Mouse (Mus musculus): ENCODE data around the gene Kcnma1.

Kcnma1 gene

DNA sequence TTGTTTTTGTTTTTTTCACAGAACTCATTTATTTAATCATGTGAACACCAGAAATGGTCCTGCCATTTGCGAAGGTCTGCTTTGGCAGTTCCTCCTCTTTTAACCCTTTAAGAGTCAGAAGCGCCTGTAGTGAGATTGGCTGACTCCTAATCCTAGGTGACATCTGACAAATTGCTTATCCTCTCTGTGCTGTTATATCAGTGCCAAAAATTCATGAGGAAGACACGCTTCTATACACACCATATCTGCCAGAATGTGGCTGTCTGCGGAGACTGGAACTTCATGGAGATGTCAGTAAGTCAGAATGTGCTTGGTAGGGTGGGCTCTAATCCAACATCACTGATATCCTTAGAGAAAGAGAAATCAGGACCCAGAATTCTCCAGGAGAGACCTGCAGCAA is 157.3 kb downstream of the Kcnma1 start:
- no peak for DNase-seq (ENCODE audit: low spot score)

GRCm38 (mm10) chr14:23854946-23855345 is 159.3 kb downstream of the Kcnma1 start:
- no peak for DNase-seq (ENCODE audit: low spot score)

DNA sequence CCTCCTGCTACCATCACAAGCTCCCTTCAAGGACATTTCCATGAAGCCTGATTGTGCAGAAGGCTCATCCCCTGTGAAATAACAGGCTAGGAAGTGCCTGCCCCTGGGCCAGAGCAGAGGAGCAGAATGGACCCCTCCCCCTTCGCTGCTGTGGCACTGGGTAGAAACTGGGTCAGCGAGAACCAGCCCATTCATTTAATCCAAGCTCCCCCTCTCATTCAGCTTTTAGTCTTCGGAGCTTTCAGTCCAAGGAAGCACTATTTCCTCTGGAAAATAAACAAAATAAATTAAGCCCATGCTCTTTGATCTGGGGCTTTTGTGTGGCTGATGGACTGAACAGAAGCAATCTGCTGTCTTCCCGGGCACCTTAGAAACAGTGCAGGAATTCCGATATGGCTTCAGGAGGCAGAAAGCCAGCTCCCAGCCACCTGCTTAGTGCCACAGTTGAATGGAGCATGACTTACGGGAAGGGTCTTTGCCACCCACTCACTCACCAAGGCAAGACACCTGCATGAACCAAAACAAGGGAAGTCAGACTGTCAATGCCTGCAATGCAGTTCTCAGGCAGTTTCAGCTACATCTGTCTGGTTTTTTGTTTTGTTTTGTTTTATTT is 165.7 kb downstream of the Kcnma1 start:
- DNase-seq (ENCODE audit: low spot score) = no peak

GRCm38 (mm10) chr14:23846706-23847105 is 167.6 kb downstream of the Kcnma1 start:
- DNase-seq (ENCODE audit: low spot score) = no peak

DNA sequence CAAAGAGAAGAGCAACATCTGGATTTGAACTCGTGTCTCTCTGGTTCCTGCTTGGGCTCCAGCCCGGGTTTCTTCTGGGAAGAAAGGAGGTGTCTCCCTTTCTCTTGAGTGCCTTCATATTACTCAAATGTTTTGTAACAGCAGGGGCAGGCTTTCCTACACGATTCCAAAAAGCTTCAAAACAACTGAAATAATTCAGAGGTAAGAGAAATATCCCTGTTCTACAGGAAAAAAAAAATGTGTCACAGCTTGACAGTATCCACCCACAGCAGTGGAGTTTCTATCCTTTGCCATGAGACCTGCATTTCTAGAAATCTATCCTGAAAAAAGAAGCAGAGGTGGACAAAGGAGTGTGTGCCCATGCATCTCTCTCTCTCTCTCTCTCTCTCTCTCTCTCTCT is 172.3 kb downstream of the Kcnma1 start:
- no peak for DNase-seq (ENCODE audit: low spot score)

GRCm38 (mm10) chr14:23839613-23840012 is 174.7 kb downstream of the Kcnma1 start:
- DNase-seq (ENCODE audit: low spot score) = no peak

GRCm38 (mm10) chr14:23835387-23836111 is 178.7 kb downstream of the Kcnma1 start:
- DNase-seq (ENCODE audit: low spot score) = no peak

- DNase-seq (ENCODE audit: low spot score) = no peak
Observed at GRCm38 (mm10) chr14:23831284-23831683, 183.0 kb downstream of the Kcnma1 start.

- no peak for DNase-seq (ENCODE audit: low spot score)
Observed at GRCm38 (mm10) chr14:23830316-23830715, 184.0 kb downstream of the Kcnma1 start.

- DNase-seq (ENCODE audit: low spot score) = no peak
Observed at GRCm38 (mm10) chr14:23828711-23829320, 185.5 kb downstream of the Kcnma1 start.

DNA sequence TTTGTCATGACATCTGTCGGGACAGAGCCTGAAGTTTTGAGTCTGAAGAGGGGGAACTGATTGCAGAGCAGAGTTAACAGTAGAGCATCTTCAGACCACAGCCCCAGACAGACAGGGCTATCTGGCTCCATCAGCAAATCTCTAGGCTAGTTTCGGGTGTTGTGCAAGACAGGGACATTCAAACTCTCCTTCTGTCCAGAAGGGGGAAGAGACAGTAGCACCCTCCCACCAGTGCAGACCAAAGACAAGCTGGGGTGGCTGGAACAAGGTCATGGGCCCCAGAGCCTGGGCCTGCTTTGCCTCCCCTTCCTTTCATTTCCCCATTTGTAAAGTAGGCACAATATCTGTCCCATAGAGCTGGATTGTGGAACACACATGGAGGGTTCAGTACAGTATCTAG is 189.4 kb downstream of the Kcnma1 start:
- DNase-seq (ENCODE audit: low spot score) = no peak

DNA sequence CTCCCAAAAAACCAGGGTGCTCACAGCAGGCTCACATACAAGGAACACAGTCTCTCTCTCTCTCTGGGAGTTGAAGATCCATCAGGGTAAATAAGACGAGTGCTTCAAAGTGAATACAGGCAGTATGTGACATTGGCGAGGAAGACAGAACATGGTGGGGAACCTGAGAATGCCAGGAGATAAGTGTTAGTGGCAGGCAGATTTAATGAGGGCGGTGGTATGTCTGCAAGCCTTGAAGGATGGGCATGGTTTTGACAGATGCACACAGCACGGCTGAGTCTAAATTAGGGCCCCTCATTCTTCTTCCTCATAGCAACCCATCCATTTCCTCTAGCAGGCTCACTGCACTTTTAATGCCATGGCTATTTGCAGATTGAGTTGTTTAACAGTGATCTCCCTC is 190.0 kb downstream of the Kcnma1 start:
- no peak for DNase-seq (ENCODE audit: low spot score)

GRCm38 (mm10) chr14:23817585-23817984 is 196.7 kb downstream of the Kcnma1 start:
- no peak for DNase-seq (ENCODE audit: low spot score)

DNA sequence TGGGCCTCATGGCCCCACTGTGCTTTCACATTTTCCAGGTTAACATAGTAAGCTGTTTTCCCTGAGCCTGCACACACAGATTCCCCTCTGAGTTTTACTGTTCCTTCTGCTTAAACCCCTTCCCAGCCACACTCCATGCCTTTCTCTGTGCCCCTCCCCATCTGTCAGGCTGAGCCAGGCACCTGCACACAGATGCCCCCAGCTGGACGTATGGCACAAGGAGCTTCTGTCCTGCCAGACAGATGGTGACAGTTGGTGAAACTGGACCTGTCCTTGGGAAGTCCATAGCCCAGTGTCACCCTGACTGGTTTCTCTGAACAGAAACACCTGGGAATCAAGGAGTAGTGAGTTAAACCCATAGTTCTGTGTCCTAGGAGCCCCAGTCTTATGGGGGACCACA is 204.2 kb downstream of the Kcnma1 start:
- no peak for DNase-seq (ENCODE audit: low spot score)

DNA sequence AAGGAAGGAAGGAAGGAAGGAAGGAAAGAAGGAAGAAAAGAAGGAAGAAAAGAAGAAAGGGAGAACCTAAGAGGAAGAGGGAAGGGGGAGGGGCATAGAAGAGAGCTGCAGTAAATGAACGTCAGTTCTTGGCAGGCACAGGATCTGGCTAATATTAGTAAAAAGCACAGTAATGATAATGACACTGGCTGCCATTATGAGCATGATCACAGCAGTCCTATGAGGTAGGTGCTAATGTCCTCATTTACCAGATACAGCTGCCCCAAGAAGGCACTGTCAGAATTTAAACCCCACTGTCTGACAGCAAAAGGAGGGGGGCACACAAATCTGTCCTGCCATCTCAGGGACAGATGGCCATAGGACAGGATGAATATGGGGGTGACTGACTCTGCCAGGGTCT is 205.2 kb downstream of the Kcnma1 start:
- DNase-seq (ENCODE audit: low spot score) = no peak

DNA sequence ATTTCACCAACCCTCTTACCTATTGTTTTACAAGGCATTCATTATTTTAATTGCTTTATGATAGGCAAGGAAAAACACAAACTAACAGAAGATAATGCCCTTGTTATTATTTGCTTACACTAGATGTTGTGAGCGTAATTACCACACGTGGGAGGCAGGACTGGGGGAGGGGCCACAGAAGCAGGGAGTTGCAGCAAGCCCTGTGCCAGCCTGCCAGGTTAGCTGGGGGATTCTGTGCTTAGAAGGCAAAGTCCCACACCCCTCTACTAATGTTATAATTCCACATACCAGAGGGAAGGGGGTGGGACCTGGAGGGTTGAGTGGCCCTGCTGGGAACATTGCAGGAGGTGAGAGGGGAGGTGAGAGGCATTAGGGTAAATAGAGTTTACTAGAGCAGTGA is 207.9 kb downstream of the Kcnma1 start:
- no peak for DNase-seq (ENCODE audit: low spot score)

GRCm38 (mm10) chr14:23796878-23797277 is 217.4 kb downstream of the Kcnma1 start:
- no peak for DNase-seq (ENCODE audit: low spot score)

DNA sequence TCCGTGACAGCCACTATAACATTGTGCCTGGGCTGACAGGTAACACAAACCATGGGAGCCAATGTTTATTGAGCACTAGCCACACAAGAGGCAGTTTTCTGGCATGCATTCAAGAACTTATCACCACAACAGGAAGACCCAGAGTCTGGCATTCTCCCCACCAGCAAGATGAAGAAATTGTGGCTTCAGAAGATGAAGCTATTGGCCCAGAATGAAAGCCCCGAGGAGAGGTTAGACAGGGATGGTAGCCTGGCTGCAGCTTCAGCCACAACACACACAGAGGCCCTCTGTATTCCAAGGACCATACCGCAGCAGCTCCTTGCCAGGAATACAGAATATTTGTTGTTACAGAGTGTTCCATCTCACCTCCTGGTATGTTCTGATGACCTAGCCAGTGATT is 221.6 kb downstream of the Kcnma1 start:
- no peak for DNase-seq (ENCODE audit: low spot score)

- no peak for DNase-seq (ENCODE audit: low spot score)
Observed at GRCm38 (mm10) chr14:23792076-23792475, 222.2 kb downstream of the Kcnma1 start.

GRCm38 (mm10) chr14:23791261-23791691 is 223.0 kb downstream of the Kcnma1 start:
- DNase-seq (ENCODE audit: low spot score) = no peak

DNA sequence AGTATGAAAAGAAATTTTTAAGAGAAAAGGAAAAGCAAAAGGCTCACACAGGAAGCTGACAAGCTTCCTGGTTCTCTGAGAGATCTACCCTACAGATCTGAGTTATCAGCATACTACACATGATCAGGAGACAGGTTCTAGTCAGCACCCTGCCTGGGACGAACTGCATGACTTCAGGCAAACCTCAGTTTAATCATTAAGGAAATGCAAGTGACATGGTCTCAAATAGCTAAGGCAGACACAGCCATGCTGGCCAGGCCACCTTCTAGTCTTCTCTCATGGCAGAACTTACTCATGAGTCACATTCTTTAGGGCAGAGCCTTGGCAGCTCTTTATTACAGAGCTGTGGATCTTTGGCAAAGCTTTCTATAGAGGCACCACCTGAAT is 227.6 kb downstream of the Kcnma1 start:
- no peak for DNase-seq (ENCODE audit: low spot score)

- no peak for DNase-seq (ENCODE audit: low spot score)
Observed at GRCm38 (mm10) chr14:23785921-23786686, 228.2 kb downstream of the Kcnma1 start.

Measured in spleen, adult 12 weeks (tissue).